Mouse (Mus musculus) testis, adult 2 months (tissue): Measurements from ENCODE around the gene Cast.
A peak's percentile ranks its signal among the peaks of the same experiment; 100 is the strongest.

ENCODE experiments used
- CTCF ChIP-seq: fragments of 200-500 bp; IDR thresholded peaks from 2 replicates; pipeline ENCODE4 v1.5.1; 2012; ENCODE audit warnings: low read depth, mild to moderate bottlenecking, inconsistent platforms, low read length, moderate library complexity; ENCODE audit not compliant: control insufficient read depth, insufficient read depth, insufficient replicate concordance
- POLR2A ChIP-seq: fragments of 200-500 bp; IDR thresholded peaks from 2 replicates; pipeline ENCODE4 v1.6.1; 2012; ENCODE audit warnings: low read depth, mild to moderate bottlenecking, inconsistent platforms, low read length, moderate library complexity; ENCODE audit not compliant: control insufficient read depth

DNA sequence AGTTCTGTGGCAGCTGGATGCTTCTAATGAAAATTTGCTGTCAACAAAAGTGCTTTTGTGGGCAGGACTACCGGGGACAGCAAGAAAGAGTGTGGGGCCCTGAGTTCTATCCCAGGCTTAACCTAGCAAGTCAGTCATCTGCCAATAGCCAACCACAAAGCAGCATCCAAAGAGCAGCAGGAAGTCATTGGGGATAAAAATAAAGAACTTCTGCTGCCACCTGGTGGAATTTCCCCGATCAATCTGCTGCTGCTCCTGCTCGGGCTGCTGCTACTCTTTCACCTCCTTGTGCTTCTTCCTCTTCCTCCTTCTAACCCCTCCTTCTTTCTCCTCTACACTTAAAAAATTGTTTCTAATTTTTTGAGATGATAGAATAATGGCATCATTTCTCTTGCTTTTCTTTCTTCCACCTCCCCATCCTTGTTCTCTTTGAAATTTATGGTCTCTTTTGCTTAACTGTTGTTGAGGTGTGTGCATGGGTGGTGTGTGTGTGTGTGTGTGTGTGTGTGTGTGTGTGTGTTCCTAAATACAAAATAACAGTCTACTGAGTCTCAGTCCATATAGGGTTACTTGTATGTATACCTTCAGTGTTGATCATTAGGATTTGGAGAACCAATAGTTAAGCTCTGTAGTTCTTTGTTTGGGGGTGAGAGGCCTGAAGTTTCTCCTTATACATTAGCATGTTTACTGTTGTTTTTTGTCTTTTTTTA, 45.9 kb upstream of the Cast start:
- TF ChIP-seq CTCF: peak; percentile 36; the same call in 1 of the 2 replicates
- TF ChIP-seq POLR2A: no peak
